Mouse (Mus musculus): ENCODE measurements around the gene Arap2. TPM values are rescaled to one million over a fixed set of nuclear protein-coding genes. Genes with fewer than 3 reads are reported as not detected.
"Not testable (repeated sequence)": the region's sequence is repeated elsewhere in the genome, so short reads cannot be mapped to it uniquely, and the experiment has no call there.

Arap2 gene
- polyA plus RNA-seq, 1 experiment from 2014 or later: 1.8 TPM

DNA sequence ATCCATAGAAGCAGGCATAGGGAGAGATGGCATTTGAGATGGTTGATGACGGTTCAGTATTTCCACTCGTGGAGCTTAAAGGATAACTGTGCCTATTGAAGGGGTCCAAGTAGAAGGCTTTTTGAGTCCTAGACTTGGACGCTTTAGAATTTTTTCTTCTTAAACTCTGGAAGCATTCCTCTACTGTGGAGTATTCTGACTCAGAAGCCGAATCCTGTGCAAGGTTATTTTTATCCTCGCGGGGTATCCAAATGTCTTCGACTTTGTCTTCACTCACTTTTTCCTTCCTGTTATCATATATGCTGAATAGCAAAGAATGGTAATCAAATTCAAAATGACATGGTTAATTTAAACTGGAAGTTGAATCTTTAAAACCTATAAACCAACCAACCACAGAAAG lies 35.4 kb downstream of the Arap2 start:
- not testable (repeated sequence) for H3K9ac ChIP-seq; H3K4me2 ChIP-seq; ATAC-seq (ENCODE audit: extremely low read depth, insufficient number of reproducible peaks, low FRiP score, low TSS enrichment); H3K27ac ChIP-seq (replicated peaks); H3K4me1 ChIP-seq; H3K27me3 ChIP-seq (replicated peaks); H3K9me3 ChIP-seq; H3K36me3 ChIP-seq; H3K4me3 ChIP-seq
- WGBS: 66% methylated on average over 7 of the region's 7 CpGs

DNA sequence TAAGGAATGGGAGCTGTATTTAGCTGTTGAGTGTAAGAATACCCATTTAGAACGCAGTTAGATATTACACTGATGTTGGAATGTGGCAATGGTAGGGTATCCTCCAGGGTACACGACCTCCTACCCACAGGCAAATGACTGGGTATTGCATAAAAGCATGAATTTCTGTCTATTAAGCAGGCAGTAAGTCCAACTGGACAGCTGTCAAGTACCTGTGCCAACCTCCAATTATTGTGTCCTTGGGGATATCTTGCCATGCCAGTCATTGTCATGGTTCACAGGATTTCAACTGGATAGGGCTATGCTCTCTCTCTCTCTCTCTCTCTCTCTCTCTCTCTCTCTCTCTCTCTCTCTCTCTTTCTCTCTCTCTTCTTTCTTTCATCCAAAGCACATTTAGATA lies 40.4 kb downstream of the Arap2 start:
- 78% methylated on average over 2 of the region's 2 CpGs for WGBS
- H3K27me3 ChIP-seq (replicated peaks): no peaks in the 10 kb centered on the region
- H3K4me2 ChIP-seq: no peak overlapping the region
- no peak overlapping the region for H3K4me3 ChIP-seq
- H3K9ac ChIP-seq: no peak overlapping the region
- no peak for ATAC-seq (ENCODE audit: extremely low read depth, insufficient number of reproducible peaks, low FRiP score, low TSS enrichment)
- no peaks in the 10 kb centered on the region for H3K4me1 ChIP-seq
- H3K27ac ChIP-seq (replicated peaks): no peak overlapping the region
- no peaks in the 10 kb centered on the region for H3K9me3 ChIP-seq
- H3K36me3 ChIP-seq: no peaks in the 10 kb centered on the region

DNA sequence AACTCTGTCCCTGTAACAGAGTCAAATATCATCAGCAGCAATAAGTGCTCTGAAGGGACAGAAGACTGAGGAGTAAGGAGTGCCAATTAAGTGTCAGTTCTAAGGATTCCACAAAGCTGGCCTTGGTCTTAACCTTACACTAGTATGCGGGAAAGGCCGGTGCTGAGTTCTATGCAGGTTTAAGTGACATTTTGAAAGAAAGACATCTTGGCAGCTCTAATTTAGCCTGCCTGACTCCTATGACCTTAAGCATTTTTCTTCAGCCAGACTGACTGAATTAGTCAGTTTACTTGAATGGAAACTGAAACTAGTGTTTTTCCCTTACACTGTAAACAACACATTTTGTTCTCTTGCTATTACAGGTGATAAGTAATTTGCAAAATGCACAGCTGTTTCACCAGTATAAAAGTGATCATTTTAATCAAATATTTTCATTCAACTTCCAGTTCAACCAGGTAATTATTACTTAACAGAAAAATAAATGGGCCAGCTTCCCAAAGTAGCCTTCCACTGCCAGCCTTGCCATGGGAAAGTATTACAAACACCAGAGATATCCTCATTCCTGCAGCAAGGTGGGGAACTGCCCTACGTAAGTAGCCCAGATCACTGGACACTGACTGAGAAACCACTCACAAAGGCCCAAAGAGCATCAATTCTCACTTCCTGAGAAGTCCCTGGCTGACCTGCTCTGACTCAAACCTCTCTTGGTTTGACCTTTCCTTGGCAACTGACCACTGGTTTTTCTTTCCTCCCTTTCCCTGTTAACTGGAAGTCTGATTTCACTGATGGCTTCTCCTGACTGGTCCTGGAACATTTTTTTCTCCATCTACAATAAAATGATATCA lies 42.5 kb downstream of the Arap2 start:
- ATAC-seq (ENCODE audit: extremely low read depth, insufficient number of reproducible peaks, low FRiP score, low TSS enrichment): no peak
- peaks cover 8% of the 10 kb centered on the region; the same call in 1 of the 2 replicates for H3K4me1 ChIP-seq
- H3K27me3 ChIP-seq (replicated peaks): no peaks in the 10 kb centered on the region
- no peak overlapping the region for H3K9ac ChIP-seq
- H3K9me3 ChIP-seq: no peaks in the 10 kb centered on the region
- no peak overlapping the region for H3K27ac ChIP-seq (replicated peaks)
- no peak overlapping the region for H3K4me3 ChIP-seq
- no peak overlapping the region for H3K4me2 ChIP-seq
- no peaks in the 10 kb centered on the region for H3K36me3 ChIP-seq
- 74% methylated on average over 3 of the region's 3 CpGs for WGBS

DNA sequence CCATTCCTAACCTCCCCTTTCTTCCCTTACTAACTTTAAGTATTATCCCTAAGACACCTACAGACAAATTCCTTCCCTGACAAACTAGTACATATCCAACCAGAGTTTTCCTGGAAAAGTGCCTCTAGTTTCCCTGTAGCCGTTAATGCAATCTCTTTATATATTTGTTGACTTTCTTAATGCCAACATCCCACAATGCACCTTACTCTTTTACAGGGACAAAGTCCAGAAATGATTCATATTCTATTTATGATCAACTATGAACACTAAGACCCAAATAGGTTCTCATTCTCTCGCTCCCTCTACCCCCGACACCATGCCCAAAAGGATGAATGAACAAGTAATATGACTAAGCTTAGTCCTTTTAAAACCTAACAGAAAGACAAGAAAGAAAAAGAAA lies 49.5 kb downstream of the Arap2 start:
- Histone ChIP-seq H3K9me3 (no peaks in the 10 kb centered on the region), H3K4me1 (peaks cover 17% of the 10 kb centered on the region; the same call in 1 of the 2 replicates), H3K9ac (no peak overlapping the region), H3K36me3 (no peaks in the 10 kb centered on the region), H3K4me2 (no peak overlapping the region), H3K27ac (replicated peaks) (no peak overlapping the region), H3K27me3 (replicated peaks) (no peaks in the 10 kb centered on the region), H3K4me3 (no peak overlapping the region)
- no peak for ATAC-seq (ENCODE audit: extremely low read depth, insufficient number of reproducible peaks, low FRiP score, low TSS enrichment)
- WGBS: 85% methylated on average over 3 of the region's 3 CpGs

DNA sequence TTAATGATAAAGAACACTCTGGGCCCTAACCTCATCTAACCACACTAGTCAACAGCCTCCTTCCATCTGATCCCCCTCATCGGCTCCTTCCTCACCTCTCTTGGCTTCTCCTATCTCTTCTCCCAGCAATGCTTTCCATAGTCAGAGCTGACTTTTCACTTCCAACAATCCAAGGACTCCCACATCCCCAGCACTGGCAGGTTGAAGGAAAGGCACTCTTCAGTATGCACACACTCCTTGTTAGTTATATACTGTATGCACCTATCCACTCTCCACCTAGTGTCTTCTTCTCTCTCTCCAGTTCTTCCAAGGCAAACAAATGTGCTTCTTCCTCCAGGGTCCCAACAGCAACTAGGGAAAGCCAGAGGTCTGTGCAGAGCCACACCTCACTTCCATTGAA lies 50.0 kb downstream of the Arap2 start:
- Histone ChIP-seq H3K27ac (replicated peaks) (no peak overlapping the region; the same call in 1 of the 2 replicates), H3K4me2 (no peak overlapping the region), H3K36me3 (no peaks in the 10 kb centered on the region), H3K9me3 (no peaks in the 10 kb centered on the region), H3K4me1 (peaks cover 17% of the 10 kb centered on the region; the same call in 1 of the 2 replicates), H3K27me3 (replicated peaks) (no peaks in the 10 kb centered on the region), H3K9ac (no peak overlapping the region), H3K4me3 (no peak overlapping the region)
- 64% methylated on average over 1 of the region's 1 CpGs for WGBS
- ATAC-seq (ENCODE audit: extremely low read depth, insufficient number of reproducible peaks, low FRiP score, low TSS enrichment): no peak

DNA sequence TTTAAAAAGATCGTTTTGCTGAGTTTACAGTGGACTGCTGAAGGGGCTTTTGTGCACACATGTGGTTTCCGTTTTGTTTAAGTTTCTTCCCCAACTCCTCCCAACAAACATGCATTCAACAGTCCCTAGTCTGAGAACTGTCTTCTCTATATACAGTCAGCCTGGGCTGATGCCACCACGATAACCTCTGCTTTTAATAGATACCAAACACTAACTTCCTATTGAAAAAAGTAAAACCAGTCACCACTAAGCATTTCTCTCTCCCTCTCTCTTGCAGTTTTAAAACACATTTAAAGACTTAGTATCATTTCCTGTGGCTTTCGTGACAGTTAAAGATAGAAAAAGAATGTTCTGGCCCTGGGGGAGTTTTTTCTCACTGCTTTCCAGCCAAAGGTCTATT lies 50.5 kb downstream of the Arap2 start:
- Histone ChIP-seq H3K9ac (no peak overlapping the region), H3K9me3 (no peaks in the 10 kb centered on the region), H3K4me2 (no peak overlapping the region), H3K4me3 (no peak overlapping the region), H3K36me3 (no peaks in the 10 kb centered on the region), H3K27ac (replicated peaks) (no peak overlapping the region), H3K4me1 (peaks cover 17% of the 10 kb centered on the region; the same call in 1 of the 2 replicates), H3K27me3 (replicated peaks) (no peaks in the 10 kb centered on the region)
- ATAC-seq (ENCODE audit: extremely low read depth, insufficient number of reproducible peaks, low FRiP score, low TSS enrichment): no peak
- WGBS: 47% methylated on average over 4 of the region's 4 CpGs

DNA sequence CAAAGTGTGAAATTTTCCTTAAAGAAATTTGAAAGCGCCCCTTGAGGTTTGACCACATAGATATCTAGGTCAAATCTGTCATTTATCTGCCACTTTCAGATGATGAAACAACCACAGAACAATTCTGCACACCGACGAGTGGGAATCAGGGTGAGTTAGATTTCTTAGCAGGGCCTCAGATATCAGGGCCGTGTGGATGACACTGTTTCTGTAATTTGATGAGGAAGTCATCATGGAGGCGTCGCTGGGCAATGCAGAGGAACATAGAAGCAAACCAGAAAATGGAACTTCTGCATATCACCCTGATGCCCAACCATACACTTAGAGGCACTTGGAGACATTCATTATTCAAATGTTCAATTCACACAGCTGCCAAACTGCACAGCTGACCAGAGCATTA lies 55.0 kb downstream of the Arap2 start:
- no peak for ATAC-seq (ENCODE audit: extremely low read depth, insufficient number of reproducible peaks, low FRiP score, low TSS enrichment)
- H3K4me2 ChIP-seq: no peak overlapping the region
- H3K4me1 ChIP-seq: 0 out of 2 replicates have a peak, but pooled peaks cover 7% of the 10 kb centered on the region
- H3K9ac ChIP-seq: no peak overlapping the region
- no peak overlapping the region for H3K27ac ChIP-seq (replicated peaks)
- H3K4me3 ChIP-seq: no peak overlapping the region
- no peaks in the 10 kb centered on the region for H3K9me3 ChIP-seq
- H3K27me3 ChIP-seq (replicated peaks): no peaks in the 10 kb centered on the region
- WGBS: 60% methylated on average over 6 of the region's 6 CpGs
- no peaks in the 10 kb centered on the region for H3K36me3 ChIP-seq

DNA sequence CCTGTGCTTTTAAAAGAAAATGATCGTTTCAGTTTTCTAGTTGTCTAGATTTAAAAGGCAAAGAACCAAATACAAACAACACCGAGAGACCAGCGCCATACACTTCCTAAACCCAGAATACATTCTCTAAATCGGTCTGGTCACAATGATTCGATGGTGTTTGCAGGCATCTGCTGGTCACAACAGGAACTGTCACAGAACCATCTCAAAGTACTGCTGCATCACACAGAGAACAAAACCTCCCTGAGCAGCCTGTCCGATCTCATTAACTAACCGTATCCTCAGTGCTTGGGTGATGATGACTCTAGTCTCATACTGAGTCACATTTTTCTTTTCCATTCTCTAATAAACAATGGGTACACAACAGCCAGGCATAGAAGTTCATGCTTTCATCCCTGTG lies 59.1 kb downstream of the Arap2 start:
- Histone ChIP-seq H3K4me3 (no peak overlapping the region), H3K27ac (replicated peaks) (no peak overlapping the region), H3K9ac (no peak overlapping the region), H3K36me3 (no peaks in the 10 kb centered on the region), H3K9me3 (no peaks in the 10 kb centered on the region), H3K4me2 (no peak overlapping the region), H3K27me3 (replicated peaks) (no peaks in the 10 kb centered on the region), H3K4me1 (no peaks in the 10 kb centered on the region)
- WGBS: 52% methylated on average over 7 of the region's 7 CpGs
- no peak for ATAC-seq (ENCODE audit: extremely low read depth, insufficient number of reproducible peaks, low FRiP score, low TSS enrichment)

DNA sequence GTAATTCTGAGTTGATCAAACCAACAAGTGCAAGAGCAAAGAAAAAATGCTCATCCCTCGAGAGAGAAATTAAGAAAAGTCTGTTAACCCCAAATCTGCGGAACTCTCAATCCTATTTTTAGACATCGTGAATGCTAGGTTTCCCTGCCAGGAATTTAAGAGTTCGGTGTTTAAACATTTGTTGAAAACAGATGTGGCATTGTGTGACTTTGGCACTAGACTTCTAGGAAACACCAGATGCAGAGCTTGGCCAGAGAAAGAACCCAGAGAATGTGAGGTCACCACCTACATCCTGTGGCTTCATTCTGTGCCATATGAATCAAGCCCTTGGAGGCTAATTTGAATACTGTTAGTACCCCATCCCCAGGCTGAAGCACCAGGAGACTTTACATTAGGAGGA lies 76.0 kb downstream of the Arap2 start:
- Histone ChIP-seq H3K4me1 (peaks cover 3% of the 10 kb centered on the region; the same call in 1 of the 2 replicates), H3K4me3 (no peak overlapping the region), H3K4me2 (no peak overlapping the region), H3K36me3 (no peaks in the 10 kb centered on the region), H3K27ac (replicated peaks) (no peak overlapping the region), H3K27me3 (replicated peaks) (no peaks in the 10 kb centered on the region), H3K9ac (no peak overlapping the region), H3K9me3 (no peaks in the 10 kb centered on the region)
- WGBS: 50% methylated on average over 4 of the region's 4 CpGs
- no peak for ATAC-seq (ENCODE audit: extremely low read depth, insufficient number of reproducible peaks, low FRiP score, low TSS enrichment)

DNA sequence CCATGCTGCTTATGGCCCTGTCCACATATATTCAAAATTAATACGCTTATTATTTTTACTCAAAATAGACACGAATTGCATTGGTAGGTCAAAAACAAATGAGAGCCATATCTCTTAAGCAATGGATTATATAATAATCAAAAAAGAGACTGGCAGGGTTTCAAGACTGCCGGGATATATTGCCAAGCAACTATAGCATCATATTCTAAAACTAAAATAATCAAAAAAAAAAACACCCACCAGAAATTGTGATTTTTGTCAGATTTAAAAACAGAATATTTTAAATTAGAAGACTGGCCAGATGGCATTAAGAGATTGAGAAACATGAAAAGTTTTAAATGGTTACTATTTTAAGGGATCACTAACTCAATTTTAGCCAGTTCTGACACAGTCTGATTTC lies 82.2 kb downstream of the Arap2 start:
- no peak for ATAC-seq (ENCODE audit: extremely low read depth, insufficient number of reproducible peaks, low FRiP score, low TSS enrichment)
- Histone ChIP-seq H3K36me3 (no peaks in the 10 kb centered on the region), H3K9ac (no peak overlapping the region), H3K4me3 (no peak overlapping the region), H3K27ac (replicated peaks) (no peak overlapping the region), H3K4me1 (no peaks in the 10 kb centered on the region), H3K4me2 (no peak overlapping the region), H3K9me3 (no peaks in the 10 kb centered on the region), H3K27me3 (replicated peaks) (no peaks in the 10 kb centered on the region)
- WGBS: 67% methylated on average over 3 of the region's 3 CpGs

DNA sequence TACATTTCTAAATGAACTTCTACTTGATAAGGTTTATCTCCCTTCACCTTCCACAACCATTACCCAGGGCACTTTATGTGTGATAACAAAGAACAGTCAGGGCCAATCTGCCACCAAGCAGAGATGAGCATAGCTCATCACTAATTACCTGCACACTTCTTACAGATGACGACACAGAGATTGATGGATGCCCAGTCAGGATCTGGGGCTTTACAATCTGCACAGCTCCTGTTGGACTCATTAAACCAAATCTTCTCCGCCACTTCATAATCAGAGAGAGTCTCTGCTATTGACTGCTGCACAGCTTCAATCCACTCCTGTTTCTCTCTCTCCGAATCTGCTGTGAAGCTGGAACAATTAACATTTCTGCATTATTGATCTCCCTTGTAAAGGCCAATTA lies 82.8 kb downstream of the Arap2 start:
- 66% methylated on average over 3 of the region's 3 CpGs for WGBS
- no peaks in the 10 kb centered on the region for H3K9me3 ChIP-seq
- H3K27me3 ChIP-seq (replicated peaks): no peaks in the 10 kb centered on the region
- H3K9ac ChIP-seq: no peak overlapping the region
- H3K4me2 ChIP-seq: no peak overlapping the region
- no peak overlapping the region for H3K4me3 ChIP-seq
- no peak for ATAC-seq (ENCODE audit: extremely low read depth, insufficient number of reproducible peaks, low FRiP score, low TSS enrichment)
- no peaks in the 10 kb centered on the region for H3K36me3 ChIP-seq
- no peak overlapping the region for H3K27ac ChIP-seq (replicated peaks)
- H3K4me1 ChIP-seq: no peaks in the 10 kb centered on the region

DNA sequence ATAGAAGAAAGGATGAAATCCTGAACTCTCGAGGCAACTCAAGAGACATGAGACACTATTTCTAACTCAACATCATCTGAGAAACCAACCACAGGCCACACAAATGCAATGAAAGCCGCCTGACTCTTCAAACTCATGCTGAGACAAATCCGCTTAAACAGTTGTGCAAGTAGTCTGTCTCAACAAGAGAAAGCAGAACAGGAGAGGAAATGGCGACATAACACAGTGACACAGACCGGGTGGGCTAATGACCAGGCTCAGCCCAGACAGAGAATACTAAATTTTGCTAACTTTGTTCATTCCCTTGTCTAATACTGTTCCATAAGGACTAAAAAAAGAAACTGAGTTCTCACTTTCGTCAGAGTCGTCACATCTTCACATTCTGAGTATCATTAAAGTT lies 88.6 kb downstream of the Arap2 start:
- H3K27ac ChIP-seq (replicated peaks): no peak overlapping the region
- 0 out of 2 replicates have a peak, but pooled peaks cover 4% of the 10 kb centered on the region for H3K4me1 ChIP-seq
- H3K9me3 ChIP-seq: no peaks in the 10 kb centered on the region
- H3K27me3 ChIP-seq (replicated peaks): no peaks in the 10 kb centered on the region
- no peak overlapping the region for H3K4me2 ChIP-seq
- H3K36me3 ChIP-seq: no peaks in the 10 kb centered on the region
- ATAC-seq (ENCODE audit: extremely low read depth, insufficient number of reproducible peaks, low FRiP score, low TSS enrichment): no peak
- no peak overlapping the region for H3K4me3 ChIP-seq
- H3K9ac ChIP-seq: no peak overlapping the region
- 79% methylated on average over 7 of the region's 7 CpGs for WGBS
